9 mouse cellular contexts compared by ENCODE assay signal in genomic region chr10:43477865-43478681, GRCm38 (mm10). TPM values are rescaled to one million over a fixed set of nuclear protein-coding genes. Genes with fewer than 3 reads are reported as not detected.
A peak's percentile ranks its signal among the peaks of the same experiment; 100 is the strongest.
DNase-seq lines count a peak whose midpoint lies in the region; ATAC-seq lines count a peak whose summit lies in the region.
"Had no signal": no experiment of that assay in that cellular context is flagged by ENCODE, and none has a peak within 500 bp of the region (broad histone marks: within the 10 kb centered on the region; RNA-seq: fewer than 3 reads in every experiment).

No protein-coding gene starts in this region.

- ATAC-seq in erythroblast, adult 5-6 weeks (replicated peaks; ENCODE audit: low FRiP score, poor library complexity, severe bottlenecking), result no peak
- peak; percentile 55 for ATAC-seq in limb, embryonic 13.5 days (ENCODE audit: low FRiP score, low read depth)
- peak; percentile 30 for ATAC-seq in midbrain, embryonic 15.5 days (replicated peaks)

- H3K4me2 ChIP-seq in limb, embryonic 13.5 days (replicated peaks), result peak overlapping the region; percentile 78
- H3K4me2 ChIP-seq in midbrain, embryonic 15.5 days, result peak overlapping the region; percentile 99

- WGBS in limb, embryonic 13.5 days, result under 1% methylated on average over 42 of the region's 42 CpGs
- WGBS in midbrain, embryonic 15.5 days, result under 1% methylated on average over 41 of the region's 42 CpGs

- no peaks in the 10 kb centered on the region for H3K9me3 ChIP-seq in erythroblast, embryonic 14.5 days (ENCODE audit: control insufficient read depth, low read length)
- H3K9me3 ChIP-seq in limb, embryonic 13.5 days, result no peaks in the 10 kb centered on the region
- no peaks in the 10 kb centered on the region for H3K9me3 ChIP-seq in midbrain, embryonic 15.5 days

- H3K4me3 ChIP-seq in erythroblast, embryonic 14.5 days (replicated peaks), result peak overlapping the region; percentile 84
- H3K4me3 ChIP-seq in limb, embryonic 13.5 days, result peak overlapping the region; percentile 63
- peak overlapping the region; percentile 90 for H3K4me3 ChIP-seq in midbrain, embryonic 15.5 days

- H3K9ac ChIP-seq in limb, embryonic 13.5 days, result peak overlapping the region; percentile 95
- H3K9ac ChIP-seq in midbrain, embryonic 15.5 days, result peak overlapping the region; percentile 71

- H3K27me3 ChIP-seq in erythroblast, embryonic 14.5 days (ENCODE audit: control insufficient read depth), result peaks cover 17% of the 10 kb centered on the region
- no peaks in the 10 kb centered on the region for H3K27me3 ChIP-seq in limb, embryonic 13.5 days
- no peaks in the 10 kb centered on the region for H3K27me3 ChIP-seq in midbrain, embryonic 15.5 days (replicated peaks)
- H3K27me3 ChIP-seq: Patski had no signal

- peak; percentile 89 for DNase-seq in embryo, embryonic 10.5 days (ENCODE audit: low spot score)
- DNase-seq in heart, adult 11 months, result peak; percentile 97
- DNase-seq in kidney, adult 11 months, result peak; percentile 73
- peak; percentile 29 to 46 for DNase-seq in spleen, postnatal 10 days (ENCODE audit: low spot score in 2 of 2)

- peaks cover 51% of the 10 kb centered on the region for H3K4me1 ChIP-seq in erythroblast, embryonic 14.5 days (ENCODE audit: control insufficient read depth)
- H3K4me1 ChIP-seq in limb, embryonic 13.5 days, result peaks cover 40% of the 10 kb centered on the region
- peaks cover 35% of the 10 kb centered on the region for H3K4me1 ChIP-seq in midbrain, embryonic 15.5 days

- no peaks in the 10 kb centered on the region for H3K36me3 ChIP-seq in erythroblast, embryonic 14.5 days (ENCODE audit: control insufficient read depth)
- no peaks in the 10 kb centered on the region for H3K36me3 ChIP-seq in limb, embryonic 13.5 days
- H3K36me3 ChIP-seq in midbrain, embryonic 15.5 days (replicated peaks), result no peaks in the 10 kb centered on the region

- H3K27ac ChIP-seq in limb, embryonic 13.5 days, result peak overlapping the region; percentile 99
- H3K27ac ChIP-seq in midbrain, embryonic 15.5 days, result peak overlapping the region; percentile 98

RNA-seq across cellular contexts. Expression of gene Bend3, which starts 0.6 kb away (rescaled TPM):
- 0.06 and 0.16 TPM in 2 replicates for polyA plus RNA-seq in erythroblast, embryonic 14.5 days (2012)
- 2.1 and 2.3 TPM in 2 replicates for total RNA-seq in erythroblast, adult 5-6 weeks (2015; ENCODE audit: low replicate concordance)
- 0.70 and 0.85 TPM in 2 replicates for total RNA-seq in erythroblast, adult 5-6 weeks (2017; ENCODE audit: low replicate concordance)
- polyA plus RNA-seq in limb, embryonic 13.5 days (2015; fragmentation: Nextera tagmentation; extraction: Ambion mirVana), result 4.8 and 5.1 TPM in 2 replicates
- 5.0 and 5.5 TPM in 2 replicates for polyA plus RNA-seq in midbrain, embryonic 15.5 days (2015; fragmentation: Nextera tagmentation; extraction: Ambion mirVana)

RNA-seq across cellular contexts. Expression of gene Gm9803, which starts 45.8 kb away (rescaled TPM):
- 0.57 and 1.1 TPM in 2 replicates for polyA plus RNA-seq in erythroblast, embryonic 14.5 days (2012)
- total RNA-seq in erythroblast, adult 5-6 weeks (2015; ENCODE audit: low replicate concordance), result 12.9 and 13.4 TPM in 2 replicates
- total RNA-seq in erythroblast, adult 5-6 weeks (2017; ENCODE audit: low replicate concordance), result 1.3 and 3.3 TPM in 2 replicates
- 13.7 and 19.6 TPM in 2 replicates for polyA plus RNA-seq in limb, embryonic 13.5 days (2015; fragmentation: Nextera tagmentation; extraction: Ambion mirVana)
- polyA plus RNA-seq in midbrain, embryonic 15.5 days (2015; fragmentation: Nextera tagmentation; extraction: Ambion mirVana), result 20.2 and 22.7 TPM in 2 replicates

Comparison
In these comparisons a context has a peak if more than half of its experiments do, and no peak if none do; other contexts are left out.
1. DNase-seq: peak in every context shown above with its lines; median percentile 97 in heart, adult 11 months; 89 in embryo, embryonic 10.5 days; 73 in kidney, adult 11 months; 38 in spleen, postnatal 10 days.